Mouse (Mus musculus) kidney, postnatal 14 days (tissue): ENCODE data around the gene Matn1.
A peak's percentile ranks its signal among the peaks of the same experiment; 100 is the strongest.

Experiments used
- DNase-seq: peaks from one replicate; pipeline ENCODE4 v3.0.0; 2022; ENCODE audit warnings: mixed read lengths

Gene Matn1

GRCm38 (mm10) chr4:130944112-130944511 lies at the start of gene Matn1:
Gene Matn1, plus strand, starts transcription at chr4:130944385.
- DNase-seq, result no peak

- DNase-seq, result no peak
These were observed 48.5 kb upstream of the Matn1 start for GRCm38 (mm10) chr4:130895701-130896100.

GRCm38 (mm10) chr4:130896372-130896771 lies 47.8 kb upstream of the Matn1 start:
- no peak for DNase-seq

- DNase-seq, result no peak
These were observed 44.8 kb upstream of the Matn1 start for GRCm38 (mm10) chr4:130899383-130899781.

GRCm38 (mm10) chr4:130899782-130900427 lies 44.3 kb upstream of the Matn1 start:
- no peak for DNase-seq

- no peak for DNase-seq
These were observed 43.4 kb upstream of the Matn1 start for GRCm38 (mm10) chr4:130900746-130901145.

GRCm38 (mm10) chr4:130902289-130902781 lies 41.9 kb upstream of the Matn1 start:
- DNase-seq, result no peak

GRCm38 (mm10) chr4:130905025-130905424 lies 39.2 kb upstream of the Matn1 start:
- no peak for DNase-seq

- DNase-seq, result no peak
These were observed 38.3 kb upstream of the Matn1 start for GRCm38 (mm10) chr4:130905882-130906281.

- DNase-seq, result peak; percentile 12
These were observed 37.9 kb upstream of the Matn1 start for GRCm38 (mm10) chr4:130906296-130906695.

GRCm38 (mm10) chr4:130907200-130908069 lies 36.8 kb upstream of the Matn1 start:
- no peak for DNase-seq

- DNase-seq, result no peak
These were observed 36.1 kb upstream of the Matn1 start for GRCm38 (mm10) chr4:130908133-130908532.

GRCm38 (mm10) chr4:130909167-130909874 lies 34.9 kb upstream of the Matn1 start:
- no peak for DNase-seq

GRCm38 (mm10) chr4:130910666-130911065 lies 33.5 kb upstream of the Matn1 start:
- DNase-seq, result no peak

GRCm38 (mm10) chr4:130912626-130913025 lies 31.6 kb upstream of the Matn1 start:
- no peak for DNase-seq

GRCm38 (mm10) chr4:130913077-130913476 lies 31.1 kb upstream of the Matn1 start, which contains the start of gene Laptm5:
Gene Laptm5, plus strand, starts transcription at chr4:130913125.
- DNase-seq, result no peak

GRCm38 (mm10) chr4:130913511-130913910 lies 30.7 kb upstream of the Matn1 start:
- DNase-seq, result no peak

GRCm38 (mm10) chr4:130914011-130914410 lies 30.2 kb upstream of the Matn1 start:
- no peak for DNase-seq

GRCm38 (mm10) chr4:130914527-130914926 lies 29.7 kb upstream of the Matn1 start:
- DNase-seq, result no peak

- no peak for DNase-seq
These were observed 29.0 kb upstream of the Matn1 start for GRCm38 (mm10) chr4:130915006-130915667.

- no peak for DNase-seq
These were observed 28.5 kb upstream of the Matn1 start for GRCm38 (mm10) chr4:130915668-130916035.

GRCm38 (mm10) chr4:130916639-130917038 lies 27.5 kb upstream of the Matn1 start:
- no peak for DNase-seq

- no peak for DNase-seq
These were observed 26.6 kb upstream of the Matn1 start for GRCm38 (mm10) chr4:130917564-130917963.
